Mouse (Mus musculus) MEL (cell line): ENCODE measurements at regions not wholly inside any gene's neighbourhood (a gene's known extent, or its start where the extent isn't known, plus 50 kb on each side); places are given as distances from the start of the nearest gene placed in this dataset.
"Not testable (repeated sequence)": the region's sequence is repeated elsewhere in the genome, so short reads cannot be mapped to it uniquely, and the experiment has no call there.

Experiments used
- CHD2 ChIP-seq: IDR thresholded peaks from 2 replicates; pipeline ENCODE4 v1.6.1; 2011; ENCODE audit warnings: low read length, improper control_type of control experiment
- CTCF ChIP-seq, 3 experiments: IDR thresholded peaks in 2 of 3; conservative IDR thresholded peaks in 1 of 3; 2 replicates each; pipeline ENCODE4 v1.5.1; 2011 to 2012; ENCODE audit warnings: low read length in 3 of 3, low read depth in 2 of 3, mild to moderate bottlenecking in 2 of 3, improper control_type of control experiment in 1 of 3, inconsistent platforms in 1 of 3, mixed read lengths in 1 of 3, moderate library complexity in 1 of 3; ENCODE audit not compliant: control insufficient read depth in 1 of 3, insufficient read depth in 1 of 3, poor library complexity in 1 of 3, severe bottlenecking in 1 of 3
- EP300 ChIP-seq, 2 experiments: IDR thresholded peaks; 2 replicates each; pipeline ENCODE4 v1.6.1; 2011; ENCODE audit warnings: improper control_type of control experiment in 2 of 2, low read length in 2 of 2, low read depth in 1 of 2, mild to moderate bottlenecking in 1 of 2
- ETS1 ChIP-seq: IDR thresholded peaks from 2 replicates; pipeline ENCODE4 v1.6.1; 2012; ENCODE audit warnings: low read depth, mild to moderate bottlenecking, inconsistent platforms, low read length, improper control_type of control experiment, moderate library complexity
- GABPA ChIP-seq: IDR thresholded peaks from 2 replicates; pipeline ENCODE4 v1.6.1; 2012; ENCODE audit warnings: low read depth, mild to moderate bottlenecking, inconsistent platforms, low read length, improper control_type of control experiment, moderate library complexity
- MXI1 ChIP-seq: IDR thresholded peaks from 2 replicates; pipeline ENCODE4 v1.6.1; 2011; ENCODE audit warnings: mild to moderate bottlenecking, low read depth, low read length, improper control_type of control experiment
- NRF1 ChIP-seq: IDR thresholded peaks from 2 replicates; pipeline ENCODE4 v1.6.1; 2014; ENCODE audit warnings: low read depth, mild to moderate bottlenecking, inconsistent platforms, low read length, improper control_type of control experiment, moderate library complexity; ENCODE audit not compliant: poor library complexity, insufficient read depth, severe bottlenecking
- TAL1 ChIP-seq: IDR thresholded peaks from 2 replicates; pipeline ENCODE4 v1.6.1; 2012; ENCODE audit warnings: mild to moderate bottlenecking, inconsistent platforms, low read length, moderate library complexity, mixed read lengths

DNA sequence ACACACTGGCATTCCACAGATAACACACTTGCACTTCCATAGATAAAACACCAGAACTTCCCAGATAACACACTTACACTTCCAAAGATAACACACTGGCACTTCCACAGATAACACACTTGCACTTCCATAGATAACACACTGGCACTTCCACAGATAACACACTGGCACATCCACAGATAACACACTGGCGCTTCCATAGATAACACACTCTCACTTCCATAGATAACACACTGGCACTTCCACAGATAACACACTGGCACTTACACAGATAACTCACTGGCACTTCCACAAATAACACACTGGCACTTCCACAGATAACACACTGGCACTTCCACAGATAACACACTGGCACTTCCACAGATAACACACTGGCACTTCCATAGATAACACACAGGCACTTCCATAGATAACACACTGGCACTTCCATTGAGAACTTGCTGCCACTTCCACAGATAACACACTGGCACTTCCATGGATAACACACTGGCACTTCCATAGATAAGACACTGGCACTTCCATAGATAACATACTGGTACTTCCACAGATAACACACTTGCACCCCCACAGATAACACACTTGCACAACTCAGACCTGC is 170.0 kb upstream of the Afdn start:
- TF ChIP-seq EP300 (IDR thresholded peaks at IDR 0.05; ENCODE audit: low read depth in 1 of 2, low read length in 2 of 2); CTCF (IDR thresholded peaks at IDR 0.05 in 2 of 3, conservative IDR thresholded peaks at IDR 0.05 in 1 of 3; ENCODE audit: control insufficient read depth in 1 of 3, insufficient read depth in 1 of 3, low read depth in 2 of 3, low read length in 3 of 3, poor library complexity in 1 of 3, severe bottlenecking in 1 of 3); CHD2; ETS1; MXI1; TAL1; GABPA; NRF1: not testable (repeated sequence)
